Mouse (Mus musculus): ENCODE results near the gene Slc7a7.

Gene Slc7a7

DNA sequence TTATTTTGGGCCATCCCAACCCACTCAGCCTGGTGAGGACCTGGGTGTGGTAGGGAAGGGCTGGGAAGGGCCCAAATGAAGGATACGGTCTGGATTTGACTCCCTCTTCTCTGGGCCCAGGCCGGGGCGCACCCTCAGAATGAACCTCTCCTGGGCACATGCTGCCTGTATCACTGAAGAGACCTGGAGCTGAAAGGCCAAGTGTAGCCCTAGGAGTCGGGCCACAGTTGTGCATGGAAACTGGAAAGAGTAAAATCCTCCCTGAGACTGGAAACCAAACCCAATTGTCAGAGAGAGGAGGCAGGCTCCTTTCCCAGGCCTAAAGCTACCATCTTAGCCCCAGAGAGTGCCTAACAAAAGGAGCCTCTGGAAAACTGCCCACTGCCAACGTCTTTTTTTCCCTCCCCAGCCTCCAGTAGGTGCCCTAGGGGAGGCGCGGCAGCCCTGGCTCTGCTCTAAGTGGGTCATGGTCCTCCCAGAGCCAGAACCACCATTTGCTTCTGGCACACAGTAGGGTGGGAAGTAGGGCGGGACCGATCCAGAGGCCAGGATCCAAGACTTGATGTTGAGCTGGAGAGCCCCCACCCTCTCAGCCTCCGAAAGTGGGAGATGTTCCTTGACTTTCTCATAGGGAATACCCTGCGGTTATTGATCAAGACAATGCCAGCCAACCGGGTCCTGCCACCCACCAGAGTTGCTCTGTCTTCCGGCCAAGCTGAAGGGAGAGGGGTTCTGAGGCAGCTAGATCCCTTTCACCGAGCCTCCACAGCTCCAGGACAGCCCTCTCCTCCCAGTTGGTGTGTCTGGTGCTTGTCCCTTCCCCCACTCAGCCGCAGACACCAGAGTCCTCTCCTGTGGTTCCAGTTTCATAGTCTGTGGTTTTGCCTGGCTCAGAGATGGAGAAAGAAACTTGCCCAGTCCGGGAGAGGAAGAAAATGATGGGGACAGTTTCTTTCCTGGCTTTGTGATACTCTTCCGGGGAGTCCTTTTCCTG, 15.6 kb upstream of the Slc7a7 start:
- CTCF ChIA-PET, result interaction anchor here (0.6 to 0.9 kb wide), 5 partner anchors 10 to 202 kb away, joined by 3 to 13 read pairs (median 4); no protein-coding TSS in a partner anchor

DNA sequence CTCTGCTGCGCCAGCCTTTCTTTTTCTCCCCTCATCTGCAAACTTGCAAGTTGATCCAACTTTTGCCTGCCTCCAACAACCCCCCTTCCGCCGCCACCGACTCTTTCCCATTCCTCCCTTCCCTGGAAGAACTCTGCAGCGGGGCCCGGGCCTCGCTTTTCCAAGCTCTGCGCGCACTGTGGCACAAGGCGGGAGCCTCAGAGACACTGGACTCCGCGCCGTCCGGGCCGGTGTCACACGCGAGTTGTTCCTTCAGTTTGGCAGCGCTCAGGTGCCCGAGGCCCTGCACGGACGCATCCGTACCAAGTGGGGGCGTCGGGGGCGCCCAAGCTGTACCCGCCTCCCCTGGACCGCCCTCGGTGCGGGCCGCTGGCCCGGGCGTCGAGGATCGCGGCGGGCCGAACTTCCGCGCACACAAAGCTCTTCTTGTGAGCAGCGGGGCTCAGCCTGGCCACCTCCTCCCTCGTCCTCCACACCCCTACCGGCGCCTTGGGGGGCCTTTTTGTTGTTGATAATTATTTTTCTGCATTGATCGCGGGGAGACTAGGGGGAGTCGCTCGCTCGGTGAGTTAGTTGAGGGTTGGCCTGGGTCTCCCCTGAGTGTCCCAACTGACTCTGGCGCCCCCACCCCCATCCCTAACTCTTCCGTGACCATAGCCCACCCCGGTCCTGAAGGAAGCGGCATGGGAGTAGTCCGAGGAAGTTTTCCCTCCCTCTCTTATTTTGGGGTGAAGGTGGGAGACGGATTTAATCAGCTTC, 14.7 kb upstream of the Slc7a7 start:
- CTCF ChIA-PET, result interaction anchor here (0.6 to 0.9 kb wide), 4 partner anchors 10 to 202 kb away, joined by 3 to 4 read pairs (median 4); no protein-coding TSS in a partner anchor

DNA sequence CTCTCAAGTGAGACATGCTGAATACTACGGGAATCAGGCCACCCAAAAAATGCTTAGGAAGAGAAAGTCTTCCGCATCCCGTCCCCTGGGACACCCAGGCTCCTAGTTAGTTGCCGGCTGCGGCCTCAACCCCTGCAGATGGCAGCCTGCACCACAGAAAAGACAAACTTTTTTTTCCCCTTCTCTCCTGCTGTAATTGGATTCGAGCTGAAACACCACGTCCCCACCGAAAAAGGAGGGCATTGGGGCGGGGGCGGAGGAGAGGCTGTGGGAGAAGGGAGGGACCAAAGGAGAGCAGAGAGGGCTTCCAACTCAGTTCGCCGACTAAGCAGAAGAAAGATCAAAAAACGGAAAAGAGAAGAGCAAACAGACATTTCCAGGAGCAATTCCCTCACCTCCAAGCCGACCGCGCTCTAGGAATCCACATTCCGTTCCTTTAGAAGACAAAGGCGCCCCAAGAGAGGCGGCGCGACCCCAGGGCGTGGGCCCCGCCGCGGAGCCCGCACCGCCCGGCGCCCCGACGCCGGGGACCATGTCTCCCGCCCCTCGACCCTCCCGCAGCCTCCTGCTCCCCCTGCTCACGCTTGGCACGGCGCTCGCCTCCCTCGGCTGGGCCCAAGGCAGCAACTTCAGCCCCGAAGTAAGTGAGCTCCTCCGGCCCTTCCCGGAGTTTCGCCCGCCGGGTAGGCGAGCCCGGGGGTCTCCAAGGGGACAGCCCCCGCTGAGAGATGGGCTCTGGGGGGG, 13.9 kb upstream of the Slc7a7 start, which contains the start of gene Mmp14:
Gene Mmp14 (plus strand): TSS at position 279 of the 744 bp plus-strand sequence.
- CTCF ChIA-PET, result interaction anchor here (0.9 kb wide), 1 partner anchor 30 kb away, joined by 4 read pairs; no protein-coding TSS in a partner anchor

DNA sequence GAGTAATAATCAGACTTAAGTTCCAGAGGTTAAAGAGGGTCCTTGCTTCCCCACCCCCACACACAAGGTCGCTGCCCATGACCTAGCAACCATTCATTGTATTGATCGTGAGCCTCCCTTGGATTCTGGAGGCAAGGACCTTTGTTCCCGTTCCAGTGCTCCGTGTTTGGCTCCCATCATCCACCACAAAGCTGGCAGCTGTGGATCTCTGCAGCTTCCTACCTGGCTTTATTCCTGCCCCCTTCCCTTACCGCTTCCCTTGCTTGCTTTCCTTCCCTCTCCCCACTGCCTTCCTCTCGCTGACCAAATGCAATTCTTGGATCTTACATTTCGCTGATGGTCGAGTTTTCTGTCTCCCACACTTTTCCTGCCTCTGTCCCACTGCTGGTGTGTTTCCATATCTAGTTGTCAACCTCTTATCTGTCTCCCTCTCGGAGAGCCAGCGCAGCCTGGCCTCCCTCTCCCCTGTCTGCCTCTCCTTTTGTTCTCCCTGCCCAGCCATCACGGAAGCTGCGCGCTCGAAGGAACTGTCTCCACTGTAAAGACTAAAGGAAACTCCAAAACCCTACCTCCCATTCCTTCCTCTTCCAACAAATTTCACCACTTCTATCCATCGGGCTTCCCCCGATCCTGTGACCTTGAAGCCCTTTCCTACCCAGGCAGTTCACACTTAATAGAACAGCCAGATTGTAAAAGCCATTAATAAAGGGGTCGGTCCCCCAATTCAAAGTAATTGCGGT, 13.0 kb upstream of the Slc7a7 start:
- CTCF ChIA-PET, result interaction anchor here (0.5 kb wide), 1 partner anchor 11 kb away, joined by 3 read pairs; no protein-coding TSS in a partner anchor

DNA sequence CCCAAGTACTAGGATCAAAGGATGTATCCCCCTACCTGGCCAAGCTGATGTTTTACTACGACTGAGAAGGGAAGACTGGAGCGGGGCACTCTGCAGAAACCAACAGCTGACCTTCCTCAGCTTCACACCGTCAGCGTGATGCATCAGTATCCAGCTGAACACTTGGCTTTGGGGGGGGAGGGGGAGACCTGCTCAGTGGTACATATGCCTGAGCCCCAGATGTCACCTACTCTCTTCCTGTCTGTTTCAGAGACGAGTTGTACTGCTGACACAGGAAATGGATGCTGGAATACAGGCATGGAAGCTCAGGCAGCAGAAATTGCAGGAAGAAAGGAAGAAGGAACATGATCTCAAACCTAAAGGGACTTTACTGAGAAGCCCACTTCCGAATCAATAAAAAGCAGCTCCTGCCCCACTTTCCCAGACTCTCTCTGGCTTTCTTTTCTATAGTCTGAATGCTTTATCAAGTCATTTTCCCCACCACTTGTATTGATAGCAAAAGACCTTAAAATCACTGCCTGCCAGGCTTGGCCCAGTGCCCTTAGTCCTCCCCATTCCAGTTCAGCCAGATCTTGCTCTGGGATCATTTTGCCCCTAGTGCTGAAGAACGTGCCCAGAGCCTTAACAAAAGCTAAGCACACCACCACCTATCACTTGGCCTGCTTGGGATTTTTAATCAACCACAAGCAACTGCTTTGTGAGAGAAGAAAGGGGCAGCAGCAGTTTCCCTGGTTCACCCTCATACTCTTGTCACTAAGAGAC, 11.9 kb upstream of the Slc7a7 start:
- CTCF ChIA-PET, result interaction anchor here (0.5 to 0.6 kb wide), 3 partner anchors 12 to 364 kb away, joined by 3 to 5 read pairs (median 3); partner anchors contain the start of gene Rem2

DNA sequence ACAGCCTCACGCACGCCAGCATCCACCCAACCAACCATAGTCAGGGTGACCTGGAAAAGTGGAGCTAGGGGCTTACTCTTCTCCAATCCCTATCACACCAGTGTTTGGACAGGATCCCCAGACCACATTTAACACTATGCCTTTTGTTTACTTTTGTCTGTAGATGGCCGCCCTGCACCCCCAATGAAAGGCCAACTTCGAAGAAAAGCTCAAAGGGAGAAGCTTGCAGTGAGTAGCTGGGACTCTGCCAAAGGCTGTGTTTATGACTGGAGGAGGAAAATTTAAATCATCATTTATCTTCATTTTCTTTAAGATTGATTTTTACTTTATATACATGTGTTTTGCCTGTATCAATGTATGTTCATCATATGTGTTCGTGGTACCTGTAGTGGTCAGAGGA, 10.8 kb upstream of the Slc7a7 start:
- CTCF ChIA-PET, result interaction anchor here (0.5 to 0.8 kb wide), 2 partner anchors 161 to 200 kb away, joined by 5 to 8 read pairs; no protein-coding TSS in a partner anchor

DNA sequence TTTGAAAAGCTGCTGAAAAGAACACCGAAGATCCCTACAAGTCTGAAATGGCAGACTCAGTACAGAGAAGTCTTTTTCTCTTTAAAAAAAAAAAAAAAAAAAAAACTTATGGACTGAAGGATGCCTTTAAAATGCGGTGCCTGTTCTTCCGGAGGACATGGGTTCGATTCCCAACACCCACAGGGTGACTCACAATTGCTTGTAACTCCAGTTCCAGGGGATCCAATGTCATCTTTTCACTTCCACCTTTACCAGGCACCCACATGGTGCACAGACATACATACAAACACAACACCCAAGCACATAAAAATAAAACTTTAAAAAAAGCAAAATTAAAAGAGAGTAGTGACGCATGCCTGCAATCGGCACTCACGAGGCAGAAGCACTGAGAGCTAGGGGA, 10.1 kb upstream of the Slc7a7 start:
- CTCF ChIA-PET, result interaction anchor here (0.6 to 0.7 kb wide), 3 partner anchors 23 to 233 kb away, joined by 3 to 4 read pairs (median 4); no protein-coding TSS in a partner anchor

DNA sequence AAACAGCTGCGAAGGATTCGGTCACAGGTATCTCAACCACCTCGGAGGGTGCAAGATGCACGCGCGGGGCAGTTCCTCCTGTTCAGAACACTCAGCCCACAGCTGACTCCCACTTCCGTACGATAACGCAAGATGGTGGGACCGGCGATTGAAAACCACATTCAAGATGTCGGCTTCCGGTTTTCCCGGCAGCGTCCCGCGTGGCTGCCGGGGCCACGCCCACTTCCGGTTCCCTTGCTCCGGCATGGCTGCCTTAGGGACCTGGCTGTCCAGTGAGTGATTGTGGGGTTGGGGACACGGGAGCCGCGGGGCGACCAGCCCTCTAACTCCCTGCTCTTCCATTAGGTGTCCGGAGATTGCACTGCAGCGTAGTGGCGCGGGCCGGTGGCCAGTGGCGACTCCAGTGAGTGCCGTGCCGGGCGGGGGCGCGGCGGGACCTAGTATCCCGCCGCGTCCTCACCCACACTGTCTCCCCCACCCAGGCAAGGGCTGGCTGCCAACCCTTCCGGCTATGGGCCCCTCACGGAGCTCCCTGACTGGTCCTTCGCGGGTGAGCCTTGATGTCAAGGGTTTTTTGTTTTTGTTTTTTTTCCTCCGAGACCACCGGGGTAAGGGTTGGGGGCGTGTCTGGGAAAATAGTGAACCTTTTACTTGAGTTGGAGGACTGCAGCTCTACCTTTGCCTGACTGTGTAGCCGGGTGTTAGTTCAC, 9.3 kb upstream of the Slc7a7 start, which contains the start of gene Mrpl52:
Gene Mrpl52 (plus strand): TSS at position 221 of the 710 bp plus-strand sequence.
- CTCF ChIA-PET, result interaction anchor here (0.6 to 0.7 kb wide), 3 partner anchors 24 to 233 kb away, joined by 3 to 4 read pairs (median 4); no protein-coding TSS in a partner anchor

DNA sequence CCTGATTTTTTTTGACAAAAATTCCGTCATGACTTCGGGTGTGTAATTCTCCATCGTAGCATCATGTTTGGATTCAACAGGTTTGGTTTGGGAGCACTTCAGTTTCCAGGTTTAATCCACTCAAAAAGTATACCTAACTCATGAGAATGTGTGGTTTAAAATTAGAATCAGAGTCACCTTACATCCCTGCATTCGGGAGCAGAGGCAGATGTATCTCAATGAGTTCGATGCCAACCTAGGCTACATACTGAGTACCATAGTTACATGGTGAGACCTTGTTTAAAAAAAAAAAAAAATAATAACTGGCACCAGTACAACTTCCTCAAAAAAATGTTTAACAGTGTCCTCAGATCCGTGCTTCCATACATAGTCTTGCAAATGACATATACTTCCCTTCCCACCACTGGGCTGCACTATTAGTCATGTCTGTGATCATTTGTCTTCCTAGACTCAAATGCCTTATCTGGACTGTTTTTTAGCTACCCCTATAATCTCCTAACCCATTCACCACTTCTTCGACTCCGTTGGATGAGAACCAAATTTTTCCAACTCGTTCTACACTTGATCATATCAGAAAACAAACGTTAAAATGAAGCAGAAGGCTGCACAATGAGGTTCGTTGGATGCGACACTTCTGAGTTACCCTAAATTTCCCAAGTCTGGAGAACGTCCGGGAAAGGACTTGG, 8.6 kb upstream of the Slc7a7 start:
- CTCF ChIA-PET, result no interaction called here

DNA sequence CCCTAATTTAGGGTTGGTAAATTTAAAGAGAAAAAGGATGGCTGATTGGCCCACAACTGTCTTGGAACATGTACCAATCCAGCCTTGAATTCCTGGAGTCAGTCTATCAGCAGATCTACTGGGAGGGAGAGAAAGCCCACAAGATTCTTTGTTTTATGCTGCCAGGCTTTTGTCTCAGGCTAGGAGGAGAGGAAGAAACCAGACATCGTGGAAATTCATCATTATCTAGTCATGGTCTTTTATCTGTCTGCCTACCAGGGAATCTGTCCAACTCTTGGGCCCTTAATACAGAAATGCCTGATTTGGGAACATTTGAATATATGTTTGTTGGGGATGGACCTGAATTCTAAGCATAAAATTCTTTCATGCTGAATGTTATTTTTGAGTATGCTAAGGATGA, 8.0 kb upstream of the Slc7a7 start:
- CTCF ChIA-PET, result interaction anchor here (0.6 kb wide), 1 partner anchor 144 kb away, joined by 3 read pairs; no protein-coding TSS in a partner anchor

DNA sequence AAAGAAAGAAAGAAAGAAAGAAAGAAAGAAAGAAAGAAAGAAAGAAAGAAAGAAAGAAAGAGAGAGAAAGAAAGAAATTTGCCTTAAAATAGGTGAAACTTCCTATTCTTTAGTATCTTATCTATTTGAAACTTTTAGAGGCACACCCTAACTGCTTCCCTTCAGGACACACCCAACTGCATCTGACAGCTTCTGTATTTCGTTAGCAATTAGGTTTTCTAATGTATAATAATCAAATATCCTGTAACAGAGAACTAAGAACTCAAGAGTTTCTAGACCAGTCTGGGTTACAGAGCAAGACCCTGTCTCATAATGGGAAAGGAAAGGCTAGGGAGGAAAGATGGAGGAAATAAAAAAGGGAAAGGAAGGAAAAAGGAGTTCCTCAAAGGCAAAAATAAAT, 7.1 kb upstream of the Slc7a7 start:
- CTCF ChIA-PET, result interaction anchor here (0.6 kb wide), 1 partner anchor 167 kb away, joined by 3 read pairs; no protein-coding TSS in a partner anchor

DNA sequence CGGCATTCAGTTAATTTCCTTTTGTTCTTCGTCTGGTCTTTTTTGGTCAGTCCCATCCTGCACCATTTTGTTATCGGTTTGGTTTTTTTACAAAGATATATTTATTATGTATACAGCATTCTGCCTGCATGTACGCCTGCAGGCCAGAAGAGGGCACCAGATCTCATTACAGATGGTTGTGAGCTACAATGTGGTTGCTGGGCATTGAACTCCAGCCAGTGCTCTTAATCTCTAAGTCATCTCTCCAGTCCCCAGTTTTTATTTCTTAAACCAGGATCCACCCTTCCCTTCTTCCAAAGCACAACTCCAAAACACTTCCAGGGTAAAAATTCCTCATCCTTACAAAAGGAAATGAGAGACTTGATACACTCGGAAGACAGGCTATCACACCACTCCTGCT, 5.8 kb upstream of the Slc7a7 start:
- CTCF ChIA-PET, result no interaction called here

DNA sequence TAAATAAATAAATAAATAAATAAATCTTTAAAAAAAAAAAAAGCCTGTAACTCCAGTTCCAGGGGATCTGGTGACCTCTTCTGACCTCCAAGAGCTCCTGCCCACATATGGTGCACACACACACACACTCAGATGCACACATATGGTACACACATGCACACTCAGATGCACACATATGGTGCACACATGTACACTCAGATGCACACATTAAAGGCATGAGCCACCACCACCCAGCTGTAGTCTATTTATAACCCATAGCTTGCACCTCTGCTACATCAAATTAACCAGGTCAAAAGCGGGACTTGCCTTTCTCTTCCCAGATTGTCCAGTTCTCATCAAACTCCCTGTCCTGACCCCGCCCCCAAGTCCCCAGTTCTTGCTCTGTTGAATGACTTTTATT, 3.4 kb upstream of the Slc7a7 start:
- CTCF ChIA-PET, result interaction anchor here (0.6 kb wide), 1 partner anchor 157 kb away, joined by 7 read pairs; no protein-coding TSS in a partner anchor

DNA sequence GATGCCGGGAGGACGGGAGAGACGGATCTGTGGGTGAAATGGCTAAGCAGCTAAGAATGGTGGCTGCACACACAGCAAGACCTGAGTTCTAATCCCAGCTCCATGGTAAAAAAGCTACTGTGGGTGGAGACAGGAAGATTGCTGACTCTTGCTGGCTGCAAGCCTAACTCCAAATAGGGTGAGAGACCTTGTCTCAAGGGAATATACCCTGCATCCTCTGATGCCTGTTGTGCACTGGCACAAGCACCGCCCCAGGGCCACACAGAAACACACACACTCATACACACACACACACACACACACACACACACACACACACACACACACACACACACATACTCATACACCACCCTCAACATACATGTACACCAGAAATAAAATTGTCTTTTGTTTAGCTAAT, 750 bp downstream of the Slc7a7 start:
- CTCF ChIA-PET, result interaction anchor here (0.7 kb wide), 1 partner anchor 16 kb away, joined by 4 read pairs; no protein-coding TSS in a partner anchor

DNA sequence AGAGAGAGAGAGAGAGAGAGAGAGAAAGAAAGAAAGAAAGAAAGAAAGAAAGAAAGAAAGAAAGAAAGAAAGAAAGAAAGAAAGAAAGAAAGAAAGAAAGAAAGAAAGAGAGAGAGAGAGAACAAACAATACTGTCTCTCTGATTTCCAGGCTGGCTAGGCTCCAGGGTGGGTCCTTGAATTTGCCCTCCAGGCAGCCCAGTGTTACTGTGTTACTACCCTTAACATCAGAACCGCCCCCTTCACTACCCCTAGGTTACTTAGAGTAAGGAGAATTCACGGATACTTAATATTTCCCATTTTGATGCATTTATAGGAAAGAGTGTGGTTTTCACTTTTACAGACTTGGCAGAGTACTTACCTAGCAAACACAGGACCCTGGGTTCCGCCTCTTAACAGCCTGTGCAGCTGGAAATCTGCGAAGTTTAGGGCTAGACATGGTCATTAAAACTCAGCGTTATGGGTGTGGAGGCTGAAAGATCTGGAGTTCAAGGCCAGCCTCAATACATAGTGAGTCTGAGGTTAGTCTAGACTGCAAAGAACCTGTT, 1.3 kb downstream of the Slc7a7 start:
- CTCF ChIA-PET, result interaction anchor here (0.7 kb wide), 1 partner anchor 16 kb away, joined by 4 read pairs; no protein-coding TSS in a partner anchor

DNA sequence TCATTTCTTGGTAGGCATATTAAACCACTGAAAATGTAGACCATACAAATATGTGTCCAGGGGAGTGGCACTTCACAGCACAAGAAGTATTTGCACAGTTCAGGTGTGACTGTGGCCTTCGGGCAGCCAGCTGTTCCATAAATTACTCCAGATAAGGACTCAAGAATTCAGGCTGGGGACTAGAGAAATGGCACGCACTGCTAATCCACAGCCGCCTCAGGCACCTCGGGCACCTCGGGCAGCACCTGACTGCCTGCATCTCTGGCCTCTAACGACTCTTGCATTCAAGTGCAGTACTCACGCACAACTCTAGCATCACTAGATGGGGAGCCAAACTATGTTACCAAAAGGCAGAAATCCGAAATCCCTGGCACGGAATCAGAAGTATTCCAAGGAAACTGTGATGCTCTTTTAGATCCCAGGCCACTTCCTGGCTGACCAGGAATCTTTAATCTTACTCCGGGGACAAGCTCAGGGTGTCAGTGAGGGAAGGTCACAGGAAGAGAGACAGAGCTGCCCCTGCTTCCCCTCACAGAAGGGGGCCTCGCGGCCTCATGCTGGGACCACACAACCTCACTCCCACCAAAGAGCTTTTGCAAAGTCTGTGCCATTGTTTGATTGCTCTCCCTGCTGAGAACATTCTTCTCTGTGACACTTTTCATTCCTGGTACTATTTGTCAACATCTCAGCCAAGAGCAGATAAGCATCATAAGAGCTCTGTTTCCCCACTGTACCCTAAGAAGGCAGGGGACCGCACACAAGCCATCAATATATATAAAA, 2.1 kb downstream of the Slc7a7 start:
- CTCF ChIA-PET, result interaction anchor here (0.6 to 0.7 kb wide), 2 partner anchors 9 to 64 kb away, joined by 3 to 6 read pairs; no protein-coding TSS in a partner anchor

Data from spleen, embryonic (tissue).